Mouse (Mus musculus): ENCODE data around the gene Gm42742.

The Gm42742 gene

GRCm38 (mm10) chr7:127020031-127020430 lies 866 bp downstream of the Gm42742 start:
- no peak for DNase-seq (ENCODE audit: inconsistent ontology term)

DNA sequence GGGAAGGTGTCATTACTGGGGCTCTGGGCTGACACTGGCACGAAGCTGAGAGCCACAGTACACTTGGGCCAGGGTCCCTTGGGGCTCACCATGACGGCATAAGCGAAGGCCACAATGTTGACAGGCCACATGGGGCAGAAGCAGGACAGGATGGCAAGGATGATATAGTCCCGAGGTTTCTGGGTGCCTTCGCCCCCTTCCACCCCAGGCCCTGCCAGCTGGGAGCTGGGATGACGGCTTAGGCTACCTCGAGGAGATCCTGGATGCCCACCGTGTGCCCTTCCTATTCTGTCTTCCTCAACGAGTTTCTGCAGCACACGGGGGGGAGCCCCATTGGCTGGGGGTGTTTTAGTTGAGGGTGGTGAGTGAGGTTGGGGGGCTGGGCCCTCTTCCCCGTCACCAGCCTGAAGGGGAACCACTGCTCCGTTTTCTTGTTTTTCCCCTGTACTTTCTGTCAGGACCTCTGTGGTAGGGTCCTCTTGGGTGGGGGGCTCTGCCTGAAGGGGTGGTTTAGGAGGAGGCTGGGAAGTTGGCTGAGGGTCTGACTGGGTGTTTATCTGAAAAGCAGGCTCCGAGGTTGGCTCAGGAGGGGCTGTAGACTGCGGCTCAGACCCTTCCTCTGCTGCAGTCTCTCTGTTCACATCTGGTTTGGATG lies 1.5 kb downstream of the Gm42742 start:
- no peak for DNase-seq (ENCODE audit: inconsistent ontology term)

GRCm38 (mm10) chr7:127018416-127019305 lies 2.2 kb downstream of the Gm42742 start:
- no peak for DNase-seq (ENCODE audit: inconsistent ontology term)

DNA sequence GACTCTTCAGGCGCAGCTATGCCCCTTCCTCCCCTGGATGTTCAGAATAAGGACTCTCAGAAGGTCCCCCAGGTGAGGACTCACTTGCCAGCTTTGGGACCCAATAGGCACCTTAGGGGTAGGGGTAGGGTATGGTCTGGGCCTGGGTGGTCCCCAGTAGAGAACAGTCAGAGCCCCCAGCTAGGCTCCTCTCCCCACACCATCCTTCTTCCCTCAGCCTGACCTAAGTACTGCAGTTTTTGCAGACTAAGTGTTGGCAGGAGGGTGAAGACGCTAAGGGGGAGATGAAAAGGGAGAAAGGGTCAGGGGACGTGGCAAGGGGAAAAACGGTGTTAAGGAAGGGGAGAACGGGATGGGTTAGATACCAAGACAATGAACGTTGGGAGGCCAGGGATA lies 2.9 kb downstream of the Gm42742 start:
- no peak for DNase-seq (ENCODE audit: inconsistent ontology term)

DNA sequence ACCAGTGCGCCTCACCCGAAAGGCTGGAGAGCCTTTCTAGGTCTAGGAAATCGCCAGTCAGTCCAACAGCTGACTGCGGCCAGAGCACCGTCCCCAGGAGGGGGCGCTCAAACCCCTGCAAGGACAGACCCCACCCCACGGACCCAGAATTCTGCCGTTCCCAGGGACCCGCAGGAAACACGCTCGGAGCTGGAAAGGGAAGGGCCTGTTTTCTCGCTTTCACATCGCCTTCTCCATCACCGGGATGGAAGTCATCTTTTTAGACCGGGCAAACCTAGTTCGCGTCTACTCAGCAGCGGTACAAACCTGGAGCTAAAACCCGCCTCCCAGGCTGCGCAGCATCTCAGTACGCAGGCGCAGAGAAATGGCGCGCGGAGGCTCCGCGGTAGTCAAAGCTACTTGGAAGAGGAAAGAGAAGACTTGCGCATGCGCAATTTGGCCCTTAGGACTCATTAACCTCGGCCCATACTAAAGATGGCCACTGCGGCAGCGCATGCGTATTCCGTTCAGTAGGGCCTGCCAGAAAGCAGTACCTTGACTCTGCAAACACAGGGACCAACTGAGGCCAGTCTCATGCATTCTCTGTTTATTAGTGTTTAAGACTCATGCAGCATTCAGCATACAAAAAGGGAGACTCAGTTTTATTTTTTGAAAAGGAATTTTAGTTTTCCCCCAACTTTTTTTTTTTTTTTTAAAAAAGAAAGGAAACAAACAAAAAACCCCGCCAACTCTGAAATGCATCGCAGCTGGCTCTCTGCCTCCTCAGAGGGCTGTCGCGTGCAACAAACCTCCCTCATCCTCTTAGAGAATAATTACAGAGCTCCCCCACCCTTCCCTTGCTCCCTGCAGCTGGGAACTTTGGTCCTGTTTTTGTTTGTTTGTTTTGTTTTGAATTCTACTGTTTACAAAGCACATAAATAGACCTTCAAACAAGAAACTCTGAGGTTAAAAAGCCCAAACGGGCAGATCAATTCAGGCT lies 3.6 kb downstream of the Gm42742 start, which contains the start of gene Pagr1a:
Gene Pagr1a, minus strand, starts transcription at position 382 of the 979 bp plus-strand sequence.
- DNase-seq (ENCODE audit: inconsistent ontology term), result peak; percentile 95

GRCm38 (mm10) chr7:127016486-127016938 lies 4.4 kb downstream of the Gm42742 start:
- no peak for DNase-seq (ENCODE audit: inconsistent ontology term)

DNA sequence TGATC lies 4.6 kb downstream of the Gm42742 start, which contains the start of gene Pagr1b:
Gene Pagr1b, minus strand, starts transcription at position 4 of the 5 bp plus-strand sequence.
- DNase-seq (ENCODE audit: inconsistent ontology term), result no peak

- peak; percentile 73 for DNase-seq (ENCODE audit: inconsistent ontology term)
These were observed 4.8 kb downstream of the Gm42742 start for GRCm38 (mm10) chr7:127016081-127016480.

GRCm38 (mm10) chr7:127014993-127015392 lies 5.9 kb downstream of the Gm42742 start:
- DNase-seq (ENCODE audit: inconsistent ontology term), result no peak

DNA sequence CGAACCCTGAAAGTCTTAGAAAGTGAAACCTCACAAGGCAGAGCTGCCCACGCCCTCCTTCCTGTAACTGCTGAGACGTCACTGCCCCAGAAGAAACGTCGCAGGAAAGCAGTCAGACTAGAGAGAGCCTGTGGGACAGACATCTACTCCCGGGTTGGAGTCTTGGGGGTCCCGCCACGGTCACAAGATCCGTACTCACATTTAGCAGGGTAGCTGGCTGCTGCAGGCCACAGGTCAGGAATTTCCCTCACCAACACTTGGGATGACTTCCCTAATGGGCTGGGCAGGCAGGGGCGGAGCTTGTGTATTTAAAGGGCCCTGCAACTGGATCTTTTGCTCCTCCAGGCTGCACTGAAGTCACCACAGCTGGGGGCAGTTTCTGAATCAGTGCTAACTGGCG lies 6.6 kb downstream of the Gm42742 start, which contains the start of gene Mvp:
Gene Mvp, minus strand, starts transcription at position 302 of the 400 bp plus-strand sequence.
- DNase-seq (ENCODE audit: inconsistent ontology term), result peak; percentile 63

DNA sequence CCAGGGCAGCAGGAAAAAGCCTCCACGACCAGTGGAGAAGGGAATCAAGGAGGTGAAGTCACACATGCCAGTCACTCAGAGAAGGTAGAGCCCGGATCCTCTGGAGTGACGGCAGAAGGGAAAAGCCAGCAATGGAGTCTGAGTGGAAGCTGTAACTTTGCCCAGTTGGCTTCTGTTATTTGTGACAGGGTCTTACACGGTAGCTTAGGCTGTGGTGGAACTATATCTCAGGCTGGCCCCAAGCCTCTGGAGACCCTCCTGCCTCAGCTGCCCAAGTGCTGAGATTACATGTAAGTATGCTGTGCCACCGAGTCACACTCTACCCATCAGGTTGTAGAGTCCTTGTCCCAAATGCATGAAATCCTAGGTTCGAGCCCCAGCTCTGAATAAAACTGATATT lies 7.5 kb downstream of the Gm42742 start:
- no peak for DNase-seq (ENCODE audit: inconsistent ontology term)

DNA sequence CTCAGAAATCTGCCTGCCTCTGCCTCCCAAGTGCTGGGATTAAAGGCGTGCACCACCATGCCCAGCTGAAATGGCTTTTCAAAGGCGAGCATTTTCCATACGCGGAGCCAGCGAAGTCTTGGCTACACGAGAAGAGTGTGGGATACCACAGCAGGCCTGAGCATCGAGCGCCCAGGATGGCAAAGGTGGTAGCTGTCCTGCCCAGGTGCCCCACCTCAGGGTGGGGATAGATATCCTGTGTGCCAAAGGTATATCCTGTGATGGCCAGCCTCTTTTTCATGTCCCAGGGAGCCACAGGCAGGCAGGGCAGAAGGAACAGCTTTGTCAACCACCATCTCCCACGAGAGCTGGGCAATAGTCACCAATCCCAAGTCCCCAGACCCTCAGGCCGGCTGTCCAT lies 8.1 kb downstream of the Gm42742 start:
- no peak for DNase-seq (ENCODE audit: inconsistent ontology term)

DNA sequence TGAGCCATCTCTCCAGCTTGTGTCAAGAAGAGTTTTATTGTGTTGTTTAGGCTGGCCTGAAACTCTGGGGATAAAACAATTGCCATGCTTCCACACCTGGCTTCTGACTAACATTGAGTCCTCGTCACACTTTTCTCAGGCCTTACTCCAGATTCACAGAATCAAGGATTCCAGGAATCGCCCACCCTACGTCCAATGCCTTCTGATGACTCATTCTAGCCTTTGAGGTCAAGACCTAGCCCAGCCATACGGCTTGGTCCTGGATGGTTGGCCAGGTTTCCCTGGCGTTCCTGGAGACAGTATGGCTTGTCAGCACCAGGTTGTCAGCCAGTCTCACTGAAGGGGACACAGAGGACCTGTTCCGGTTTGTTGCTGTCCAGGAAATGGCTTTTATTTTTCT lies 8.5 kb downstream of the Gm42742 start:
- DNase-seq (ENCODE audit: inconsistent ontology term), result no peak

DNA sequence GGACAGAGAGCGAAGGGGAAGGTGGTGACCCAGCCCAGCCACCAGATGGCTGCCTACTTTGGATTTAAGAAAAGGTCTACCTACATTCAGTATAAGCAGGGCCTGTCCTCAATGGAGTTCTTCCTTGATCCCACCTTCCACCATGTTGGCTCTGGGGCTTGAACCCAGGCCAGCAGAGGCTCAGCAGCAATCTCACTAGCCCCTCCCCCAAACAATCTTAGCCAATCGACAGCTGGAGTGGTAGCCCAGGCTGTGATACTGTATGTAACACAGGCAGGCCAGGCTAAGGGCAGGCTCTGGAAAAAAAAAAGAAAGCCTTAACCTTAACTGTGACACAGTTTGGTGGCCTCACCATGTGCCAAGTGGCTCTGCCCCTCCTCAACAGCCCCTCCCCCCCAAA lies 9.2 kb downstream of the Gm42742 start:
- no peak for DNase-seq (ENCODE audit: inconsistent ontology term)

GRCm38 (mm10) chr7:127011051-127011450 lies 9.8 kb downstream of the Gm42742 start:
- DNase-seq (ENCODE audit: inconsistent ontology term), result no peak

- peak; percentile 42 for DNase-seq (ENCODE audit: inconsistent ontology term)
These were observed 11.4 kb downstream of the Gm42742 start for GRCm38 (mm10) chr7:127009307-127010085.

DNA sequence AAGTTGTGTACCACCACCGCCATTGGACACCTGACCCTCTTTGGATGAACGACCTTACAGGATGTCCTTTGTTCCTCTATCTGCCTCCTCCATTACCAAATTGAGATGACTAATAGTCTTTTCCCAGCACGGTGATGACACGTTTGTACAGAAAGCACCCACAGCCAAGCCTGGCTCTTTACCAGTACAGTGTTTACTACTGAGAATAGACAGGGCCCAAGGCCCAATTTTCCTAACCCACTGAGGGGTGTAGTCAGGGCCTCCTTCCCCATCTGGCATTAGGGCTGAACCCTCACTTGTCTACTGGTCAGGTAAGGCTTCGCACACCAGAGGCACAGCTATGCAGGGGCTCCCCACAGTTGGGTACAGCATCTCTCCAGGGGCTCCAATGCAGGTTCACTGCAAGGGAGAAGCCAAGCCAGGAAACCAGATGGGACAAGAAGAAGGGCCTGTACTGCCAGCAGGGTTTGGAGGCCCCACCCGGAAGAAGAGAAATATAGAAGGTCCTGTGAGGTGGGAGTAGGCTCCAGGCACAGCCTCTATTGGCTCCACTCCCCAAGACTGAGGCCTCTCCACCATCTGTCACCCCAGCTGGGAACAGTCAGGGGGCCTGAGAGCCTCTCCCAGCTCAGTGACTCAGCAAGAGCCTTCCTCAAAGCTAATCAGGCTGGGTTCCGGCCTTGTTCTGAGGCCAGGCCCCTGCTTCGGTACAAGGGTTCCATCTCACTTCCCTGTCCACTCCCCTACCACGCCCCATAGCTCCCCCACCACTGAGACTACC lies 12.5 kb downstream of the Gm42742 start:
- DNase-seq (ENCODE audit: inconsistent ontology term), result peak; percentile 70

DNA sequence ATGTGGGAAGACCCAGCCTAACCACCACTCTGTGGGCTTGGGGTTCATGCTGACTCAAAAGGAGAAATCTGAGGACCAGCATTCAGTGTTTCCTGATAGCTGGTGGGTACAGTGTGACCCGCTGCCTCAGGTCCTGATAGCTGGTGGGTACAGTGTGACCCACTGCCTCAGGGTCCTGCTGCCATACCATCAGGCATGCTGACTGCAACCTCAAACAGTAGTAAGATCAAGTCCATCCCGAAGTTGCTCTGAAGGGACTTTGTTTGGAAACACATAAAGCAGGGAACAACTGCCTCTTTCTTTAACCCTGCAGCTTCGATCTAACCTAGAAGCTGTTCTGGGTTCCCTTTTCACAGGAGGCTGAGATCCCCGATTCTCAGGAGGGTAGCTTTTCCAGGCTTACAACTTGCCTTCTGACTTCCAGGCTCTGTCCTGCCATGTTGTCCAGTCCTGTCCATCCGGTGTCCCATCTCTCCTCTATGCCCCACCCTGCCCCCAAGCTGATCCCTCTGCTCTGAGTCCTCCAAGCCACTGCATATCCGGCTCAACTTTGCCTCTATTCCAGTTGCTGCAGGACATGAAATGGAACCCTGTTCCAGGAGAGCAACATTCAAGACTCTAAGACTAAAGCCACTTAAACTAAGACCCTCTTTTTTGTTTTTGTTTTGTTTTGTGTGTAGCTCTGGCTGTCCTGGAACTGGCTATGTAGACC lies 13.4 kb downstream of the Gm42742 start:
- DNase-seq (ENCODE audit: inconsistent ontology term), result no peak

GRCm38 (mm10) chr7:127004122-127004875 lies 16.6 kb downstream of the Gm42742 start:
- DNase-seq (ENCODE audit: inconsistent ontology term), result no peak

Measured in Muller cell, postnatal 12 days (primary cell).